Mouse (Mus musculus) midbrain, postnatal 0 days (tissue): Measurements from ENCODE around the gene Med13. TPM values are rescaled to one million over a fixed set of nuclear protein-coding genes. Genes with fewer than 3 reads are reported as not detected.

Experiments
- ATAC-seq: fragments of 200-750 bp; cut with Nextera tagmentation; 2 replicates; pipeline ENCODE4 v1.8.0; 2017; ENCODE audit warnings: moderate number of reproducible peaks, mild to moderate bottlenecking, moderate TSS enrichment, moderate library complexity; ENCODE audit not compliant: low FRiP score
- DNase-seq: peaks from one replicate; pipeline ENCODE4 v3.0.0-alpha.2; 2015; ENCODE audit warnings: low spot score
- H3K27ac ChIP-seq: fragments of 300-500 bp; sonication (generic); 2 replicates; pipeline ENCODE4 v1.5.1; 2014; ENCODE audit warnings: low read depth, mild to moderate bottlenecking, low read length, mixed read lengths
- H3K27me3 ChIP-seq: fragments of 300-500 bp; sonication (generic); 2 replicates; pipeline ENCODE4 v1.6.1; 2014; ENCODE audit warnings: low read length, control low read depth, mixed read lengths; ENCODE audit not compliant: insufficient read depth
- H3K36me3 ChIP-seq: fragments of 300-500 bp; sonication (generic); 2 replicates; pipeline ENCODE4 v1.6.1; 2014; ENCODE audit warnings: low read length, control low read depth, mixed read lengths; ENCODE audit not compliant: insufficient read depth
- H3K4me1 ChIP-seq: fragments of 300-500 bp; sonication (generic); 2 replicates; pipeline ENCODE4 v1.6.1; 2014; ENCODE audit warnings: mild to moderate bottlenecking, control low read depth, antibody characterized with exemption, low read length, mixed read lengths; ENCODE audit not compliant: insufficient read depth
- H3K4me2 ChIP-seq: fragments of 300-500 bp; sonication (generic); 2 replicates; pipeline ENCODE4 v1.6.1; 2014; ENCODE audit warnings: low read depth, mild to moderate bottlenecking, low read length, mixed read lengths; ENCODE audit not compliant: poor library complexity, severe bottlenecking
- H3K4me3 ChIP-seq: fragments of 300-500 bp; sonication (generic); 2 replicates; pipeline ENCODE4 v1.5.1; 2014; ENCODE audit warnings: low read depth, mild to moderate bottlenecking, low read length, moderate library complexity
- H3K9ac ChIP-seq: fragments of 300-500 bp; sonication (generic); replicated peaks from 2 replicates; pipeline ENCODE4 v1.6.1; 2014; ENCODE audit warnings: mild to moderate bottlenecking, low read length, moderate library complexity, mixed read lengths; ENCODE audit not compliant: poor library complexity, severe bottlenecking
- H3K9me3 ChIP-seq: fragments of 300-500 bp; sonication (generic); 2 replicates; pipeline ENCODE4 v1.6.1; 2016; ENCODE audit warnings: low read length, control low read depth
- CTCF ChIP-seq: IDR thresholded peaks from 2 replicates; pipeline ENCODE4 v1.5.1; 2016; ENCODE audit warnings: antibody characterized with exemption, mild to moderate bottlenecking
- WGBS: fragments of 180-500 bp; shearing (Covaris S2); extraction: QIAGEN DNeasy Blood & Tissue Kit; methylation state at CpG from one replicate; pipeline ENCODE4 v1.1.7; 2014; 5-methylcytosine and 5-hydroxymethylcytosine counted together
- polyA plus RNA-seq: library from polyadenylated mRNA; unstranded; fragments of >200 nt; fragmentation: Nextera tagmentation; extraction: Ambion mirVana; gene quantifications from 2 replicates; pipeline ENCODE4 v1.2.1, GENCODE M21; 2015
- total RNA-seq: library from RNA; depleted of rRNA; stranded (reverse); fragments of >200 nt; gene quantifications from 2 replicates; pipeline ENCODE4 v1.2.3, GENCODE M21; 2014

Med13 gene
- total and polyA plus RNA-seq, 2 experiments from 2014 or later = 5.1 to 52.9 TPM

DNA sequence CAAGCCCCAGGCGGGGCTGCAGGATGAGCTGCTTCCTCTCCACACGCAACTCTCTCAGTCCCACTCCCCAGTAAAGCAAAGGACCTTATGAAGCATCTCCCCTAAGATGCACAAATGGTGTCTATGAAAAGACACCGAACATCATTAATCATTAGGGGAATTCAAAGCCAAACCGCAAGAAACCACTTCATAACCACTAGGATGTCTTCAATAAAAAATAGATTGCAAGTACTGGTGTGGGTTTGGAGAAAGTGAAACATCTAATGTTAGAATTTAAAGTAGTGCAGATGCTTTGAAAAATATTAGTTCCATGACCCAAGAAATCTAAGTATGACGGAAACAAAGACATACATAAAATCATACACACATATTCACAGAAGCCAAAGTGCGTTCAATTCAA is 65.7 kb downstream of the Med13 start:
- no peak overlapping the region for H3K27ac ChIP-seq
- no peak overlapping the region for H3K4me2 ChIP-seq
- H3K9me3 ChIP-seq = no peaks in the 10 kb centered on the region
- no peak for TF ChIP-seq CTCF
- DNase-seq (no peak), ATAC-seq (no peak)
- H3K27me3 ChIP-seq = no peaks in the 10 kb centered on the region
- no peaks in the 10 kb centered on the region for H3K4me1 ChIP-seq
- H3K36me3 ChIP-seq = peaks cover 12% of the 10 kb centered on the region
- 93% methylated on average over 6 of the region's 6 CpGs for WGBS
- no peak overlapping the region for H3K9ac ChIP-seq
- H3K4me3 ChIP-seq = no peak overlapping the region

- no peaks in the 10 kb centered on the region for H3K4me1 ChIP-seq
- peaks cover 30% of the 10 kb centered on the region for H3K36me3 ChIP-seq
- WGBS = 92% methylated on average over 8 of the region's 8 CpGs
These were observed 71.7 kb downstream of the Med13 start for GRCm38 (mm10) chr11:86285729-86286128.

DNA sequence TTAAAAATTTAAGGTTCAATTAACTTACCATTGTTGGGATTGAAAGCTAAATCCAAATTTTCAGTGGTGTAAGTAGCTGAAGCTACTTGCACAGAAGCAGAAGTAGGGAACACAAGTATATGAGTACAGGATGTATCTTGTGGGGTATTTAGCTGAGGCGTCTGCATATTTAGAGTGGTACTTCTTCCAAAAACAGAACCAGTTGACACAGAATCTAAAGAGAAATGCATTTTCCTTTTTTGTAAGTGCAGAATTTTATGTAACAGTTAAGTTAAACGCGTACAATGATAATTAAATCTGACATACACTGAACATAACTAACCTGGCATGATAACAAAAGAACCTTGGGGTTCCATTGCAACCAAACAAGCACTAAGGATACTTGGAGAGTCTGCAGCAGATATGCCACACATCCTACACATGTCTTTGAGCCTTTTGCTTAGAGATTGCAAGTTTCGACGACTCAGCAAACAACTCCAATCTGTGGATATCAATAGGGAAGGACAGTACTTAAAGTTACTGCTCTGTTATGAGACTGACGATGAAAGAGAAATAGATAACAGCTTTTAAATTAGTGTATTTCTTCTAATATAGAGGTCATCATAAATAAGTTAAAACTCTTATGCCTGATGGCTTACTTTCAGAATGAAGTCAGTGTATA is 78.8 kb downstream of the Med13 start:
- Histone ChIP-seq H3K9me3 (no peaks in the 10 kb centered on the region), H3K4me3 (no peak overlapping the region), H3K36me3 (peaks cover 23% of the 10 kb centered on the region), H3K9ac (no peak overlapping the region), H3K27ac (no peak overlapping the region), H3K27me3 (no peaks in the 10 kb centered on the region), H3K4me2 (no peak overlapping the region), H3K4me1 (no peaks in the 10 kb centered on the region)
- 95% methylated on average over 6 of the region's 6 CpGs for WGBS
- DNase-seq (no peak), ATAC-seq (no peak)
- no peak for TF ChIP-seq CTCF

More at GRCm38 (mm10) chr11:86285729-86286128, 71.7 kb downstream of the Med13 start:
- H3K9me3 ChIP-seq = no peaks in the 10 kb centered on the region
- no peak for ATAC-seq
- no peak overlapping the region for H3K27ac ChIP-seq
- no peak for DNase-seq
- no peak overlapping the region for H3K9ac ChIP-seq
- H3K4me2 ChIP-seq = no peak overlapping the region
- no peak overlapping the region for H3K4me3 ChIP-seq
- no peak for TF ChIP-seq CTCF
- no peaks in the 10 kb centered on the region for H3K27me3 ChIP-seq

DNA sequence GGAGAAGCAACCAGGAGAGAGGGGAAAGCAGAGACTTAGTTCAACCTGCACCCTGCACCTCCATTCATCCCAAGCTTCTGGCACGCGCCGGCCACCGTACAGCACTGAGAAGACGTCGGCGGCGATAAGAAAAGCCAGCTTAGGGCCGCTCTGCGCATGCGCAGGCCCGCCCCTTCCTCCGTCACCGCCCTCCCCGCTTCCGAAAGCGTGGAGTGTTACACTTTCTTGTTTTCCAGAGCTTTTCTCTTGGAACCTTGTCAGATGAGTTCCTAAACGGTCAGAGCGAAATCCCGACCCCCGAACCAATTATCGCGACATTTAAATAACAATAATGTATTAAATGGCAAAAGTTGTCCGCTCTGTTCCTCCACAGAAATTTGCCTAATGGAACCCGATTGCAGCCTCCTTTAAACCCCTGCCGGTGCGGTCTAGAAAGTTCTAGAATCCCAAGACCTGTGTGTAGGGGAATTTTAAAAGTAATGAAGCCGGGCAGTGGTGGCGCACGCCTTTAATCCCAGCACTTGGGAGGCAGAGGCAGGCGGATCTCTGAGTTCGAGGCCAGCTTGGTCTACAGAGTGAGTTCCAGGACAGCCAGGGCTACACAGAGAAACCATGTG is 99.8 kb downstream of the Med13 start, which contains the start of gene Ints2:
TSS of gene Ints2 (minus strand) at position 116 of the 617 bp plus-strand sequence.
- peak within 1 kb of the TSS; percentile 87 for H3K9ac ChIP-seq
- 0 out of 2 replicates have a peak, but pooled peaks cover 3% of the 10 kb centered on the region for H3K4me1 ChIP-seq
- peak within 1 kb of the TSS; percentile 64 for H3K4me2 ChIP-seq
- H3K4me3 ChIP-seq = peak within 1 kb of the TSS; percentile 70
- peak within 1 kb of the TSS; percentile 85 for H3K27ac ChIP-seq
- H3K9me3 ChIP-seq = no peaks in the 10 kb centered on the region
- peak; percentile 97 for DNase-seq
- H3K36me3 ChIP-seq = no peaks in the 10 kb centered on the region
- TF ChIP-seq CTCF = no peak
- peak; percentile 91 for ATAC-seq
- 8% methylated on average over 28 of the region's 32 CpGs for WGBS
- no peaks in the 10 kb centered on the region for H3K27me3 ChIP-seq

DNA sequence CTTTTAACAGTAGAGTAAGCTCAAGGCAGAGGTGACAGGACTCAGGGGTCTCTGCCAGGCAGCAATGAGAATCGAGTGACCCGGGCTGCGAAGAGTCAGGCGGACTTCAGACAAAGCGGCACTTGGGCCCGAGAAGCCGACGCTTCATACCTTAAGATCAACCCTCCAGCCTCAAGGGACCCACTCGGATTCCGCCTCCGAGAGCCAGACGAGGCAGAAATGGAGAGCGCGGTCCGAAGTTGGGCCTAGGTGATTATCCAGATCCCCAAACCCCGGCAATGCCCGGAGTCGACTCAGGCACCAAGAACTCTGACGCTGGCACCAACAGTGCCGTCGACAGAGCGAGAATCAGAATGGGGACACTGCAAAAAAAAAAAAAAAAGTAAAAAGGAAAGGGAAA is 100.3 kb downstream of the Med13 start:
- DNase-seq = peak; percentile 49
- WGBS = 1% methylated on average over 22 of the region's 22 CpGs

GRCm38 (mm10) chr11:86253342-86253741 is 104.1 kb downstream of the Med13 start:
- no peak for DNase-seq
- 86% methylated on average over 1 of the region's 1 CpGs for WGBS
- Histone ChIP-seq H3K27ac (no peak overlapping the region), H3K27me3 (no peaks in the 10 kb centered on the region), H3K4me1 (0 out of 2 replicates have a peak, but pooled peaks cover 3% of the 10 kb centered on the region), H3K9me3 (no peaks in the 10 kb centered on the region), H3K36me3 (peaks cover 11% of the 10 kb centered on the region), H3K4me2 (no peak overlapping the region), H3K4me3 (no peak overlapping the region), H3K9ac (no peak overlapping the region)
- TF ChIP-seq CTCF = no peak
- no peak for ATAC-seq

More for the DNA sequence above, 100.3 kb downstream of the Med13 start:
- Histone ChIP-seq H3K4me1 (0 out of 2 replicates have a peak, but pooled peaks cover 3% of the 10 kb centered on the region), H3K4me3 (peak overlapping the region; percentile 70), H3K27me3 (no peaks in the 10 kb centered on the region), H3K4me2 (peak overlapping the region; percentile 64), H3K27ac (peak overlapping the region; percentile 85), H3K9ac (peak overlapping the region; percentile 87), H3K9me3 (no peaks in the 10 kb centered on the region), H3K36me3 (no peaks in the 10 kb centered on the region)
- peak; percentile 49; the same call in 1 of the 2 replicates for ATAC-seq
- TF ChIP-seq CTCF = no peak; the same call in 1 of the 2 replicates
